Mouse (Mus musculus): ENCODE measurements at regions not wholly inside any gene's neighbourhood (a gene's known extent, or its start where the extent isn't known, plus 50 kb on each side); places are given as distances from the start of the nearest gene placed in this dataset.

- H3K4me3 ChIP-seq = no peak overlapping the region
- H3K27ac ChIP-seq = no peak overlapping the region
- 69% methylated on average over 1 of the region's 1 CpGs for WGBS
- no peaks in the 10 kb centered on the region for H3K27me3 ChIP-seq (ENCODE audit: insufficient read depth, poor library complexity, severe bottlenecking)
- H3K36me3 ChIP-seq = no peaks in the 10 kb centered on the region
- H3K4me1 ChIP-seq (replicated peaks) = no peaks in the 10 kb centered on the region
- no peaks in the 10 kb centered on the region for H3K9me3 ChIP-seq
- no peak for DNase-seq (ENCODE audit: low spot score)
These were observed 314.1 kb upstream of the Plxna2 start for GRCm38 (mm10) chr1:194303951-194304350.

GRCm38 (mm10) chr1:194302775-194303174 lies 315.2 kb upstream of the Plxna2 start:
- no peaks in the 10 kb centered on the region for H3K9me3 ChIP-seq
- H3K27me3 ChIP-seq (ENCODE audit: insufficient read depth, poor library complexity, severe bottlenecking) = no peaks in the 10 kb centered on the region
- H3K36me3 ChIP-seq = no peaks in the 10 kb centered on the region
- H3K27ac ChIP-seq = no peak overlapping the region
- no peaks in the 10 kb centered on the region for H3K4me1 ChIP-seq (replicated peaks)
- 58% methylated on average over 1 of the region's 1 CpGs for WGBS
- H3K4me3 ChIP-seq = no peak overlapping the region
- DNase-seq (ENCODE audit: low spot score) = no peak

GRCm38 (mm10) chr1:194281941-194282340 lies 336.1 kb upstream of the Plxna2 start:
- no peak overlapping the region for H3K27ac ChIP-seq
- H3K4me3 ChIP-seq = no peak overlapping the region
- no peaks in the 10 kb centered on the region for H3K36me3 ChIP-seq
- H3K4me1 ChIP-seq (replicated peaks) = no peaks in the 10 kb centered on the region
- no peak for DNase-seq (ENCODE audit: low spot score)
- no peaks in the 10 kb centered on the region for H3K9me3 ChIP-seq
- H3K27me3 ChIP-seq (ENCODE audit: insufficient read depth, poor library complexity, severe bottlenecking) = no peaks in the 10 kb centered on the region
- 66% methylated on average over 3 of the region's 3 CpGs for WGBS

DNA sequence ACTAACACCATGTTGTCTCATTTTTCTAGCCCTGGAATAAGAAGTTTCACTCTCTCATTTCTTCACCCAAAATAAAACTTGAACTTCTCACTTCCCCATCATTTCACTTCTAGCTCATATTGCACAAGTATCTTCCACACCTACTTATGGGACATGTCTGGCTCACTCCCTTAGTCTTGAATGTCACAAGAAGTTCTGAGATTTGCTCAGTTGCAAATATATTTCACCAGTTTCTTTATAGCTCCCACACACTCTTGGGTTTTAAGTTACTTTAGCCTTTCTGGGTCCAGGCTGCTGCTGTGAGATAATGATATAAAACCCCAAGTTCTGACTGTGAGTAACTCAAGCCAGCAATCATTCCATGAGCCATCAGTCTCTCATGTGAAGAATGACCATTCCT lies 350.0 kb upstream of the Plxna2 start:
- Histone ChIP-seq H3K4me3 (no peak overlapping the region), H3K27ac (no peak overlapping the region), H3K9me3 (no peaks in the 10 kb centered on the region), H3K36me3 (no peaks in the 10 kb centered on the region), H3K4me1 (replicated peaks) (no peaks in the 10 kb centered on the region), H3K27me3 (ENCODE audit: insufficient read depth, poor library complexity, severe bottlenecking) (no peaks in the 10 kb centered on the region)
- DNase-seq (ENCODE audit: low spot score) = no peak

GRCm38 (mm10) chr1:194262374-194262773 lies 355.6 kb upstream of the Plxna2 start:
- DNase-seq (ENCODE audit: low spot score) = peak; percentile 8
- no peaks in the 10 kb centered on the region for H3K9me3 ChIP-seq
- H3K4me3 ChIP-seq = no peak overlapping the region
- WGBS = 35% methylated on average over 4 of the region's 4 CpGs
- peaks cover 12% of the 10 kb centered on the region; the same call in 1 of the 2 replicates for H3K4me1 ChIP-seq (replicated peaks)
- H3K27me3 ChIP-seq (ENCODE audit: insufficient read depth, poor library complexity, severe bottlenecking) = no peaks in the 10 kb centered on the region
- H3K27ac ChIP-seq = peak overlapping the region; percentile 4; the same call in 1 of the 2 replicates
- no peaks in the 10 kb centered on the region for H3K36me3 ChIP-seq

DNA sequence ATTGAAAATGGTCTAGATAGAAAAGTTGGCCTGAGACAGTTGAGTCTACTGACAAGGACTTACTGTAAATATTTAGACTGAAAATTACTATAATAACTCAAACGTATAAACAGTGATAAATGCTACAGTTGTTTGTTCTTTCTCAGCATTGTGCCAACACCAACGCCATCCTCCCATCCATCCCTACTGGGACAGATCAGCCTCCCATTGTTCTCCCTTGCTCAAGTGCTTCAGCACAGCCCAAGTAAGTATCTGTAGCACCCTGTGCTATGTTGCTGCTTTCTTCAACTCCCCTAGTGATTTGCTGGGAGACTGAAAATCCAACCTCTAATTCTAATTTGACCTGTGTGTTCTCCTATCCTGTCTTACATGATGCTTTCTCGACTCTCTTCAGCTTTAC lies 358.1 kb upstream of the Plxna2 start:
- 81% methylated on average over 3 of the region's 3 CpGs for WGBS
- no peaks in the 10 kb centered on the region for H3K27me3 ChIP-seq (ENCODE audit: insufficient read depth, poor library complexity, severe bottlenecking)
- H3K27ac ChIP-seq = no peak overlapping the region
- H3K4me1 ChIP-seq (replicated peaks) = peaks cover 12% of the 10 kb centered on the region; the same call in 1 of the 2 replicates
- no peak for DNase-seq (ENCODE audit: low spot score)
- no peaks in the 10 kb centered on the region for H3K36me3 ChIP-seq
- H3K4me3 ChIP-seq = no peak overlapping the region
- H3K9me3 ChIP-seq = no peaks in the 10 kb centered on the region

GRCm38 (mm10) chr1:194244776-194245366 lies 373.1 kb upstream of the Plxna2 start:
- H3K9me3 ChIP-seq = no peaks in the 10 kb centered on the region
- H3K4me1 ChIP-seq (replicated peaks) = peaks cover 25% of the 10 kb centered on the region
- H3K4me3 ChIP-seq = no peak overlapping the region
- H3K36me3 ChIP-seq = no peaks in the 10 kb centered on the region
- WGBS = 9% methylated on average over 1 of the region's 1 CpGs
- H3K27me3 ChIP-seq (ENCODE audit: insufficient read depth, poor library complexity, severe bottlenecking) = peaks cover 25% of the 10 kb centered on the region
- H3K27ac ChIP-seq = no peak overlapping the region
- DNase-seq (ENCODE audit: low spot score) = peak; percentile 30

DNA sequence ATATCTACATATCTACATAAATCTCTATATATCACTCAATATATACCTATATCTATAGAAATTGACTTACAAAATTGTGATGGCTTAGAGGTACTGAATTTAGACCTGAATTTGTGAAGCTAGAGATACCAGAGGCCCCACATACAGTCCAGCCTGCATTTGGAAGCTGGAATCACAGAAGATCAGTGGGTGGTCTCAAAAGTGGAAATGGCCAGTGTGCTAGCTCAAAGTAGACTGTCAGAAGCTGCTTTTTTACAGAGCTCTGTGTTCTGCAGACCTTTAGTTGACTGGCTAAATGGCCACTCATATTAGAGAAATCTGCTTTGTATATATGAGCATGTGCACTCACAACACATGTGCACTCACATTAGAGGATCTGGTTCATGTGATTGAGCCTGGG lies 376.9 kb upstream of the Plxna2 start:
- no peak overlapping the region for H3K4me3 ChIP-seq
- no peaks in the 10 kb centered on the region for H3K36me3 ChIP-seq
- peaks cover 14% of the 10 kb centered on the region for H3K27me3 ChIP-seq (ENCODE audit: insufficient read depth, poor library complexity, severe bottlenecking)
- peaks cover 23% of the 10 kb centered on the region for H3K4me1 ChIP-seq (replicated peaks)
- no peaks in the 10 kb centered on the region for H3K9me3 ChIP-seq
- no peak for DNase-seq (ENCODE audit: low spot score)
- no peak overlapping the region for H3K27ac ChIP-seq

DNA sequence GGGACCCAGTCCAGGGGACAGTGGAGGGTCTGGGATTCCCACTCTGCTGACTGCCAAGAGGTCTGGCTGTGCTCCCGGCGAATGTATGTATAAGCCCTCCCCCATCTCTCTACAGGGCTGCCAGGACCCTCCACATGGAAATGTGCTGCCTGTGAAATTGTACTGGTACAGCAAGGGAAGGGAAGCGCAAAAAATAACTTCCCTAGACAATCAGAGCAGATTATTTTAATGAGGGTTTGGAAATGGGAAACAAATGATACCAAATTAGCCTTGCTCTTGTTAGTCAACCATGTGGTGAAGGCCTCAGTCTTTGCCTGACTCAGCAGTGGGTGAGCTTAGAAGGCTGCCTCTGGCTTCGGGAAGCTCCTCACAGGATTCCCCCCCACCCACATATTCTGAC lies 386.8 kb upstream of the Plxna2 start:
- no peak for DNase-seq (ENCODE audit: low spot score)
- WGBS = 48% methylated on average over 4 of the region's 4 CpGs
- H3K4me1 ChIP-seq (replicated peaks) = peaks cover 43% of the 10 kb centered on the region
- no peaks in the 10 kb centered on the region for H3K36me3 ChIP-seq
- H3K27me3 ChIP-seq (ENCODE audit: insufficient read depth, poor library complexity, severe bottlenecking) = no peaks in the 10 kb centered on the region
- H3K27ac ChIP-seq = peak overlapping the region; percentile 13; the same call in 1 of the 2 replicates
- H3K9me3 ChIP-seq = no peaks in the 10 kb centered on the region
- no peak overlapping the region for H3K4me3 ChIP-seq

GRCm38 (mm10) chr1:194226550-194227160 lies 391.4 kb upstream of the Plxna2 start:
- no peak overlapping the region for H3K4me3 ChIP-seq
- WGBS = 26% methylated on average over 6 of the region's 6 CpGs
- H3K9me3 ChIP-seq = no peaks in the 10 kb centered on the region
- H3K4me1 ChIP-seq (replicated peaks) = peaks cover 68% of the 10 kb centered on the region
- H3K36me3 ChIP-seq = no peaks in the 10 kb centered on the region
- no peaks in the 10 kb centered on the region for H3K27me3 ChIP-seq (ENCODE audit: insufficient read depth, poor library complexity, severe bottlenecking)
- DNase-seq (ENCODE audit: low spot score) = peak; percentile 27
- H3K27ac ChIP-seq = peak overlapping the region; percentile 86

DNA sequence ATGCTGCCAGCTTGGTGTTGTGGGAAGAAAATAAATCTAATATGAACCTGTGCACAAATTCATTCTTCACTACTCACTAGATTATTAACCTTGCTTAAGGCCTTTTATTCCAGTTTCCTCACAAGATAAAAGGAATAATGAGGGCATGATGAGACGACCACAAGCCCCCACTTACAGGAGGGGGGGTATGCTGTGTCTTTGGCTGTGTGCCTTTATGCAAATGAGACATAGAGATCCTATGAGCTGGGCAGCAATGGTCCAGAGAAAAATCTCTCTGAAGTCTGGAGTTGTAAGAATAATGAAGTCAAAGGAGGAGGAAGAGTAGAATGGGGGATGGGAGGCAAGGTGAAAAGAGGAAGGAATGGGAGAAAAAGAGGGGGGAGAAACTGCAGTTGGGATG lies 392.2 kb upstream of the Plxna2 start:
- H3K4me1 ChIP-seq (replicated peaks) = peaks cover 59% of the 10 kb centered on the region
- WGBS = 27% methylated on average over 1 of the region's 1 CpGs
- peak overlapping the region; percentile 86 for H3K27ac ChIP-seq
- H3K4me3 ChIP-seq = no peak overlapping the region
- no peak for DNase-seq (ENCODE audit: low spot score)
- H3K27me3 ChIP-seq (ENCODE audit: insufficient read depth, poor library complexity, severe bottlenecking) = no peaks in the 10 kb centered on the region
- no peaks in the 10 kb centered on the region for H3K9me3 ChIP-seq
- no peaks in the 10 kb centered on the region for H3K36me3 ChIP-seq

DNA sequence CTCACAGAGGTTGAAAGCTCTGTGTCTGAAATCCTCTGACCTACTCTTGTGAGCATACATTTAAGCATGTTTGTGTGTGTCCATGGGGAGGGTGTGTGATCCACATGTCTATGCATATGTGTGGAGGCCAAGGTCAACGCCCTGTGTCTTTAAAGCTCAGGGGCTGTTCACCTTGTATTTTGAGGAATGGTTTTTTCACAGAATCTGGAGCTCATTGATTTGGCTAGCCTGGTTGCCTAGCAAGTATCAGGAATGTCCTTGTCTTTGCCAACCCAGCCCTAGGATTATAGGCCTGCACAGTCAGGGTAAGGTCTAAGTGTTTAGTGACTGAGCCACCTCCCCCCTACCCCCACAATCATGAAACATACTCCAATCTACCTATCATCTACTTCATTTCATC lies 394.0 kb upstream of the Plxna2 start:
- H3K27me3 ChIP-seq (ENCODE audit: insufficient read depth, poor library complexity, severe bottlenecking) = no peaks in the 10 kb centered on the region
- no peak for DNase-seq (ENCODE audit: low spot score)
- 76% methylated on average over 1 of the region's 1 CpGs for WGBS
- no peaks in the 10 kb centered on the region for H3K9me3 ChIP-seq
- peak overlapping the region; percentile 77 for H3K27ac ChIP-seq
- peaks cover 51% of the 10 kb centered on the region for H3K4me1 ChIP-seq (replicated peaks)
- H3K36me3 ChIP-seq = no peaks in the 10 kb centered on the region
- H3K4me3 ChIP-seq = no peak overlapping the region

DNA sequence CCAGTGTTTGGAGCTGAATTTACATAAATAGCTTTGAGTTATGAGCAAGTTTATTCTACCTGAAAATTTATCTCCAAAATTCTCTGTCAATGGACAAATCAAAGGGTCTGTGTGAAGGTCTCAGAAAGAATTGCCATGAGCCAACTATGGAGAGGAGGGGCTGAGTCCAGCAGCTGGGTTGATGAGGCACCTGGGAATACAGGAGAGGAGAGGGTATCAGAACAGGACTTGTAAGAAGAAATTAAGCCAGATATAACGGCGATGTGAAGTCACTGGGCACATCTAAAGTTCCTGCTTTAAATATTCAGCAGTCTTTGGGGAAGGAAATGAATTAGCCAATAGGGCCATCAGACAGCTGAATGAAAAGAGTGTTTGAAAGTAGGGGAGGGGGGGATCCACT lies 394.4 kb upstream of the Plxna2 start:
- WGBS = 53% methylated on average over 2 of the region's 2 CpGs
- DNase-seq (ENCODE audit: low spot score) = no peak

DNA sequence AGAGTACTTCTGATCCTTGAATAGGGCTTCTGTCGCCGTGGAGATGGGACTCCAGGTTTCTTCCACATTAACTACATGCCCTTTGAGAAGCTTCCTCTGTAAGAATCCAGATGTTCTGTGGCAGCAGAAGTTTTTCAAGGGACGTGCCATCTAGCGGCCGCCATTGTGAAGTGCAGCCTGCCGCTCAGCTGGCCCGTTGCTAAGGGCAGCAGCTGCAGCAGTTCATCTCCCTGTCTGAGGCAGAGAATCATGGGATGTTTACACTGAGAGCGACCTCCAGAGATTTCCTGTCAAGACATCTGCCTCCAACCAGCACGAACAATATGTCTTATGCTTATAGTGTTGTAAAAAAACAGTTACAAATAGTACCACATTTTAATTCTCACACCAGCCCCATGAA lies 395.0 kb upstream of the Plxna2 start:
- WGBS = 3% methylated on average over 9 of the region's 9 CpGs

More for the DNA sequence above, 394.4 kb upstream of the Plxna2 start:
- peaks cover 51% of the 10 kb centered on the region for H3K4me1 ChIP-seq (replicated peaks)
- H3K4me3 ChIP-seq = no peak overlapping the region
- no peaks in the 10 kb centered on the region for H3K27me3 ChIP-seq (ENCODE audit: insufficient read depth, poor library complexity, severe bottlenecking)
- no peaks in the 10 kb centered on the region for H3K36me3 ChIP-seq
- peak overlapping the region; percentile 77 for H3K27ac ChIP-seq
- H3K9me3 ChIP-seq = no peaks in the 10 kb centered on the region

More for the DNA sequence above, 395.0 kb upstream of the Plxna2 start:
- H3K9me3 ChIP-seq = no peaks in the 10 kb centered on the region
- DNase-seq (ENCODE audit: low spot score) = peak; percentile 85
- no peaks in the 10 kb centered on the region for H3K36me3 ChIP-seq
- H3K27me3 ChIP-seq (ENCODE audit: insufficient read depth, poor library complexity, severe bottlenecking) = no peaks in the 10 kb centered on the region
- no peak overlapping the region for H3K4me3 ChIP-seq
- H3K4me1 ChIP-seq (replicated peaks) = peaks cover 48% of the 10 kb centered on the region
- peak overlapping the region; percentile 77; the same call in 1 of the 2 replicates for H3K27ac ChIP-seq
